Mouse (Mus musculus): ENCODE results near the gene 3110082I17Rik. TPM values are rescaled to one million over a fixed set of nuclear protein-coding genes. Genes with fewer than 3 reads are reported as not detected.
"Not testable (repeated sequence)": the region's sequence is repeated elsewhere in the genome, so short reads cannot be mapped to it uniquely, and the experiment has no call there.

The 3110082I17Rik gene
- polyA plus RNA-seq, 1 experiment from 2014 or later = 19.5 TPM

DNA sequence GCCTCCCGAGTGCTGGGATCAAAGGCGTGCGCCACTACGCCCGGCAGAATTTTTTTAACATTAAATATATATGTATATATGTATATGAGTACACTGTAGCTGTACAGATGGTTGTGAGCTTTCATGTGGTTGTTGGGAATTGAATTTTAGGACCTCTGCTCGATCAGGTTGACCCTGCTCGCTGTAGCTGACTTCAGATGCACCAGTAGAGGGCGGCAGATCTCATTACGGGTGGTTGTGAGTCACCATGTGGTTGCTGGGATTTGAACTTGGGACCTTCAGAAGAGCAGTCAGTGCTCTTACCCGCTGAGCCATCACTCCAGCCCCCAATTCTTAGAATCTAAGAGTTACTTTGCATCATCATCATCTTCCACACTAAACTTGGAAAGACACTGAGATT, 125.9 kb downstream of the 3110082I17Rik start:
- not testable (repeated sequence) for H3K4me2 ChIP-seq (replicated peaks); H3K9me3 ChIP-seq; H3K4me1 ChIP-seq (replicated peaks); H3K9ac ChIP-seq (replicated peaks); H3K27ac ChIP-seq; ATAC-seq; H3K4me3 ChIP-seq (replicated peaks); H3K27me3 ChIP-seq
- H3K36me3 ChIP-seq = peaks cover 48% of the 10 kb centered on the region
- 81% methylated on average over 10 of the region's 10 CpGs for WGBS

DNA sequence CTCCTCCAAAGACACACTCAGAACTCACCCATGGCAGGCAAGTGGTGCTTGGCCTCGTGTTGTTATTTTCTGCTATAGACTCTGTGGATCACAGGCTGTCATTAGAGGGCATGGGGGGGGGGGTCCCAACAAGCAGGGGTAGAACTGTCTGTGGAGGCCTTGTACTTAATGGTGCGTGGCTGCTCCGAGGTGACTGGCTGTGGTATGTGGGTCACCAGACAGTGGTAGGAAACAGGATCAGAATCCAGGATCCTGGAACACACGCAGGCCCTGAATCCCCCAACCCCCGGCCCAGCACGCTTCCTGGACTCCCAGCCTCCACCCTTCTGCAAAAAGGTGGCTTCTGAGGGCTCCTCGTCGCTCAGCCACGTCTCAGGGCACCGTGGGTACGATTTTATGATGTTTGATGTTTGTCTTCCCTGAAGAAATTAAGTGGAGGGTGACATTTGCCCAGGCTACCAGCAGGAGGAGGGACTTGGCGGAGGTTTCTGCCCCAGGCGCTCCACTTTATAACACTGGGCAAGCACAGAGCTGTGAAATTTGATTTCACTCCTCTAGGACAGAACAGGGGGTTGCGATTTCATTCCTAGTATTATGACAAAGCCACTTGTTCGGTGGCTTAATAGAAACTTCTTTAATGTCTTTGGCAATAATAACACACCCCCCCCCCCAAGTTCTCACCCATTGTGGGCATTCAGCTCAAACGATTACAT, 126.9 kb downstream of the 3110082I17Rik start:
- 83% methylated on average over 16 of the region's 16 CpGs for WGBS
- no peak overlapping the region for H3K9ac ChIP-seq (replicated peaks)
- H3K4me2 ChIP-seq (replicated peaks) = no peak overlapping the region
- H3K4me3 ChIP-seq (replicated peaks) = no peak overlapping the region
- no peak for ATAC-seq
- H3K4me1 ChIP-seq (replicated peaks) = no peaks in the 10 kb centered on the region
- peaks cover 10% of the 10 kb centered on the region; the same call in 1 of the 2 replicates for H3K27me3 ChIP-seq
- H3K27ac ChIP-seq = no peak overlapping the region
- peaks cover 39% of the 10 kb centered on the region for H3K36me3 ChIP-seq
- no peaks in the 10 kb centered on the region for H3K9me3 ChIP-seq

DNA sequence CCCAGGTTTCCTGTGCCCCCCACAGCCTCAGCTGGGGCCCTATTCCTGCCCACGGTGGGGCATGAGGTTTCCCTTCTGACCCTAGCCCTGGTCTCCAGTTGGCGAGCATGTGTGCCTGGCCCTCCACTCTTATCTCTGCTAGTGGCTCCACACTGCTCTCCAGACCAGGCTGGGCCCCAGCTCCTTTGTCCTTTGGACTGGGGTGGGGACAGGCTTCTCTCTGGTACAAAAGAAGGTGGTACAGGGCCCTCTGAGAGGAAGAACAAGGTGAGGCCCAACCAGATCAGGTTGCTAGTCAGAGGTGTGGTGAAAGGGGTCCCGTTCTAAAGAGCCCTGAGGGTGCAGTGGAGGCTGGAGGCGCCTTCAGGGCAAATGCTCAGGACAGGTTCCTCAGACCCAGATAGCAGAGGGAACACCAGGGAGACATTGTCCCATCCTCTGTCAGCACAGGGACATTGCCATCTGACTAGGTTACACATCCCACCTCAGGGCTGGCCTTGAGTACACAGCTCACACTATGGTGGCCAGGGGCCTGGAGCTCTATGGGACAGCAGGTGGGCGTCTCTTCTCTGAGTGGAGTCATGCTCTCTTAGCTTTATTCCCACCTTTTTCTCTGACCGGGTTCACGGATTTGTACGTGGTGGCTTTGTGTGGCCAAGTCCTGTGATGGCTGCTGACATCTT, 127.6 kb downstream of the 3110082I17Rik start:
- no peaks in the 10 kb centered on the region for H3K4me1 ChIP-seq (replicated peaks)
- no peaks in the 10 kb centered on the region for H3K9me3 ChIP-seq
- no peak for ATAC-seq
- H3K9ac ChIP-seq (replicated peaks) = no peak overlapping the region
- peaks cover 10% of the 10 kb centered on the region; the same call in 1 of the 2 replicates for H3K27me3 ChIP-seq
- no peak overlapping the region for H3K4me2 ChIP-seq (replicated peaks)
- peak overlapping the region; percentile 1; the same call in 1 of the 2 replicates for H3K27ac ChIP-seq
- H3K36me3 ChIP-seq = peaks cover 31% of the 10 kb centered on the region
- WGBS = 86% methylated on average over 8 of the region's 8 CpGs
- H3K4me3 ChIP-seq (replicated peaks) = no peak overlapping the region

DNA sequence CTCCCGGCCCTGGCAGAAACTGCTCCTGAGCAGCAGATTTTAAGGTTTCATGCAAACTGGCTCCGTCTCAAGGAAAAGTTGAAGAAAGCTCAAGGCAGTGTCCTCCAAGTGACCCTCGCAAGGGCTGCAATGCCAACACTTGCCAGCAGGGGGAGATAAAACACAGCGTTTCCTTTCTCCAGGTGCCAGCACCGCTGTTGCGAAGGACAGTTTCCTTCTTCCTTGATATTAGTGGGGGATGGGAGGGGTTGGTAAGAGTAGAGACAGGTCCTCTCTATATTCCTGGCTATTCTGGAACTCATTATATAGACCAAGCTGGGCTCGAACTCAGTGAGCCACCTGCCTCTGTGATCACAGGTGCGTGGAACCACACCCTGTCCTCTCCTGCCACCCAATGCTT, 128.6 kb downstream of the 3110082I17Rik start:
- 27% methylated on average over 8 of the region's 8 CpGs for WGBS
- ATAC-seq = peak; percentile 24; the same call in 1 of the 2 replicates
- no peaks in the 10 kb centered on the region for H3K9me3 ChIP-seq

DNA sequence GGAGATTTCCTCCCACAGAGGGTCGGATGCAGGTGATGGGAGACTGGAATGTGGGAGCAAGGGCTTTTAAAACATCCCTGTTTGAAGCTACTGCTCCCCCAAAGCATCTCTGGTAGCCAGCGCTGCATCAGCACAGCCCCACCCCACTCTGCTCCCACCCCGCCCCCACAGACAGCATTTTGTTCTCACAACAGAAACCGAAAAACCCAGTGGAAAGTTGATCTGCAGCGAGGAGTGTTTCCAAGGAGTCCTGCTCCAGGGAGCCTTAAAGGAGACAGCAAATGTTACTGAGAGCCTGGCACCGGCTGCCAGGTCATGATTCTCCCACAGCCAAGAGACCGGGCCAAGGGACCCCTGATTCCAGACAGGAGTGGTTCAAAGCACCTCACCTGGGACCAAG, 129.6 kb downstream of the 3110082I17Rik start:
- no peak for ATAC-seq
- peaks cover 28% of the 10 kb centered on the region for H3K27me3 ChIP-seq
- no peaks in the 10 kb centered on the region for H3K9me3 ChIP-seq
- H3K9ac ChIP-seq (replicated peaks) = no peak overlapping the region
- no peak overlapping the region for H3K27ac ChIP-seq
- H3K36me3 ChIP-seq = peaks cover 14% of the 10 kb centered on the region
- no peaks in the 10 kb centered on the region; the same call in 1 of the 2 replicates for H3K4me1 ChIP-seq (replicated peaks)
- WGBS = 77% methylated on average over 7 of the region's 7 CpGs
- no peak overlapping the region for H3K4me3 ChIP-seq (replicated peaks)
- no peak overlapping the region for H3K4me2 ChIP-seq (replicated peaks)

More for the DNA sequence above, 128.6 kb downstream of the 3110082I17Rik start:
- no peak overlapping the region for H3K27ac ChIP-seq
- peaks cover 18% of the 10 kb centered on the region for H3K27me3 ChIP-seq
- H3K4me1 ChIP-seq (replicated peaks) = no peaks in the 10 kb centered on the region
- no peak overlapping the region for H3K4me2 ChIP-seq (replicated peaks)
- peaks cover 23% of the 10 kb centered on the region for H3K36me3 ChIP-seq
- H3K4me3 ChIP-seq (replicated peaks) = no peak overlapping the region
- no peak overlapping the region for H3K9ac ChIP-seq (replicated peaks)

DNA sequence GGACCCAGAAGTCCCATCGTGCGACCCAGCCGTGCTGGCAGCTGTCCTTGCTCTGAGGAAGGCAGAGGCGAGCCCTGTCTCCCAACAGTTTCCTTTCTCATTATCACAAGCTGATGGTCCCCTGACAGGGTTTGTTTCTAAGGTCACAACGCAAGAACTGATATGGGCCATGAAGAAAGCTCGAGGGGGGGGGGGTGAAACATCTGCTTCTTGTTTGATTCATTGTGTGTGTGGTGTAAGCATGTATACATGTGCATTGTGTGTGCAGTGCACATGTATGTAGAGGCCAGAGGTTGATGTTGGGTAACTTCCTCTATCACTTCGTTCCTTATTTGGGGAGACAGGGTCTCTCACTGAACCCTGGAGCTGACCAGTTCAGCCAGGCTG, 132.7 kb downstream of the 3110082I17Rik start:
- H3K9ac ChIP-seq (replicated peaks) = no peak overlapping the region
- H3K4me3 ChIP-seq (replicated peaks) = no peak overlapping the region
- H3K27me3 ChIP-seq = peaks cover 59% of the 10 kb centered on the region
- no peak overlapping the region for H3K27ac ChIP-seq
- no peaks in the 10 kb centered on the region for H3K9me3 ChIP-seq
- ATAC-seq = no peak
- H3K36me3 ChIP-seq = no peaks in the 10 kb centered on the region
- no peak overlapping the region for H3K4me2 ChIP-seq (replicated peaks)
- WGBS = 73% methylated on average over 7 of the region's 7 CpGs
- peaks cover 19% of the 10 kb centered on the region for H3K4me1 ChIP-seq (replicated peaks)

DNA sequence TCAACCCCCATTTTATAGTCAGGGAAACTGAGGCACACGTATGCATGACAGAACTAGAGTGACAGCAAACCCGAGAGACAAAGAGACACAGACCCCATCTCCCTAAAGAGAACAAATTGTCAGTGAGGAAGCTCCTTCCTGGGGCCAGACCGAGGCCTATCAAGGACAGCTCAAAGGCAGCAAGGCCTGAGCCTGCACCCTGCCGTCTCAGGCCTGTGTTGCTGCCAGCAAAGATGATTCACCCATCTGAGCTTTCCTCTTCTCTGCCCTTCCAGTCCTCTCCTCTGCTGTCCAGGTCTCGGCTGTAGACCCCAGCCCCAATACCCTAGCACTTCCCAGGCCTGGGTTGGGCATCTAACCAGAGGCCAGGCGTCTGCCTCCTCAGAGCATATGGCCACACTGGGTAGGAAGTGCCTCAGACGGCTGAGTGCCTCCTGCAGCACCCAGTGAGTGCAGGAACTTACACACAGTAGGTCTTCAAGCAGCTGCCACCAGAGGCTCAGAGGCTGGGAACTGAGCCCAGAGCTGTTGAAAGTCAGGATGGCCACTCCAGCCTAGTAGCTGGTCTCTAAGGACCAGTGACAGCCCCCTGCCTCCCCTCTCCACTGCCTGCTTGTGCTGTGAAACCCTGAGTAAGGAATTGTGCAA, 133.2 kb downstream of the 3110082I17Rik start:
- H3K4me1 ChIP-seq (replicated peaks) = peaks cover 19% of the 10 kb centered on the region
- H3K36me3 ChIP-seq = no peaks in the 10 kb centered on the region
- H3K4me3 ChIP-seq (replicated peaks) = no peak overlapping the region
- H3K4me2 ChIP-seq (replicated peaks) = no peak overlapping the region
- no peak overlapping the region for H3K27ac ChIP-seq
- no peak overlapping the region for H3K9ac ChIP-seq (replicated peaks)
- H3K27me3 ChIP-seq = peaks cover 61% of the 10 kb centered on the region
- ATAC-seq = no peak
- no peaks in the 10 kb centered on the region for H3K9me3 ChIP-seq
- WGBS = 79% methylated on average over 7 of the region's 7 CpGs

DNA sequence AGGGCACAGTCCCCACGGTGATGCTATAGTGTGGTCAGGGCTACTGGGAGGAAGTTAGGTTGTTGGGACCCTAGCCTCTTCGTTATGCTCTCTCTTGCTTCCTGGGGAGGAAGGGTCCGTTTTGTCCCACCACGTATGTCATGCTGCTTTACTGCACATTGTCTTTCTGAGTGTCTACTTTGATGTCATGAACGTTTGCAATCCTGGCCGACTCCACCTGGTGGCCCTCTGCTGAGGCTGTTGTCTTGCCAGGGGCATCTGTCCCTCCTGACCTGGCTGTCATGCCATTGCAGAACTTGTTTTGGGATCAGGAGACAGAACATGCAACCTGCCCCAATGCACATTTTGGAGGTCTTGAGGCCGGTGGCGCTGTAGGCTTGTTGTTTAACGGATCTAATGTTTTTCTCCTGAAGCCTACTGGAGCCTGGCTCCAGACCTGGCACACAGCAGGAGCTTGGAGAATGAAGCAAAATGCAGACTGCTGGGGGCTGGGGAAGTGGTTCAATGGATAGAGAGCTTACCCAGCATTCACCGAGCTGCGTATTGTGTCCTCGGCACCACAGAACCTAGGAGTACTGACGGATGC, 134.1 kb downstream of the 3110082I17Rik start:
- Histone ChIP-seq H3K36me3 (no peaks in the 10 kb centered on the region), H3K27ac (no peak overlapping the region), H3K27me3 (peaks cover 59% of the 10 kb centered on the region), H3K4me1 (replicated peaks) (peaks cover 19% of the 10 kb centered on the region), H3K4me2 (replicated peaks) (no peak overlapping the region), H3K9ac (replicated peaks) (no peak overlapping the region), H3K4me3 (replicated peaks) (no peak overlapping the region), H3K9me3 (no peaks in the 10 kb centered on the region)
- no peak for ATAC-seq
- WGBS = 66% methylated on average over 13 of the region's 13 CpGs

DNA sequence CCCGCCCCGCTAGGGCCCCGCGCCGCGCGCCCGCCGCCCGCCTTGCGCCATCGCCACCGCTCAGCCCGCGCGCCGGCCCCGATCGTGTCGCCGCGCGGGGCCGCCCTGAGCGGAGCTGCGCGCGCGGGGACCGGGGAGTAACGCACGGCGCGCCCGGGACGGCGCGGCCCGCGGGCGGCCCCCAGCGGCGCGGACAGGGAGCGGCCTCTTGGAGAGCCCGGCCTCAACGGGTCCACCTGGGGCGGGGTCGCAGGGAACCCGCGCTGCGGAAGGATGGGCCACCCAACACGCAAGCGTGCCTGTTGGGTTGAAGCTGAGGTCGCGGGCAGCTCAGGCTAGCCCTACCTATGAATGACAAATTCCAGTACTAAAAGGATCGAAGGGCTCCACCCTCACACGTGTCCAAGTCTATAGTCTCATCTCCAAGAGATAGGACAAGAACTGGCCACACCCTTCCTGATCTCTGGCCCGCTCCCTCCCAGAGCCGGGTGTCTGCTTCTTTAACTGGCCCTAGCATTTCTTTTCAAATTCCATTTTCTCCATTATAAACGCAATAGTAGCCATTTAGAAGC, 134.8 kb downstream of the 3110082I17Rik start, which contains the start of gene Adap1:
Adap1 (minus strand) TSS at position 228 of the 572 bp plus-strand sequence.
- ATAC-seq = peak; percentile 90
- Histone ChIP-seq H3K27ac (peak within 1 kb of the TSS; percentile 39), H3K4me2 (replicated peaks) (peak within 1 kb of the TSS; percentile 91), H3K9me3 (no peaks in the 10 kb centered on the region), H3K9ac (replicated peaks) (peak within 1 kb of the TSS; percentile 82), H3K27me3 (peaks cover 54% of the 10 kb centered on the region), H3K36me3 (no peaks in the 10 kb centered on the region), H3K4me3 (replicated peaks) (peak within 1 kb of the TSS; percentile 67), H3K4me1 (replicated peaks) (peaks cover 19% of the 10 kb centered on the region)
- WGBS = 3% methylated on average over 57 of the region's 61 CpGs

DNA sequence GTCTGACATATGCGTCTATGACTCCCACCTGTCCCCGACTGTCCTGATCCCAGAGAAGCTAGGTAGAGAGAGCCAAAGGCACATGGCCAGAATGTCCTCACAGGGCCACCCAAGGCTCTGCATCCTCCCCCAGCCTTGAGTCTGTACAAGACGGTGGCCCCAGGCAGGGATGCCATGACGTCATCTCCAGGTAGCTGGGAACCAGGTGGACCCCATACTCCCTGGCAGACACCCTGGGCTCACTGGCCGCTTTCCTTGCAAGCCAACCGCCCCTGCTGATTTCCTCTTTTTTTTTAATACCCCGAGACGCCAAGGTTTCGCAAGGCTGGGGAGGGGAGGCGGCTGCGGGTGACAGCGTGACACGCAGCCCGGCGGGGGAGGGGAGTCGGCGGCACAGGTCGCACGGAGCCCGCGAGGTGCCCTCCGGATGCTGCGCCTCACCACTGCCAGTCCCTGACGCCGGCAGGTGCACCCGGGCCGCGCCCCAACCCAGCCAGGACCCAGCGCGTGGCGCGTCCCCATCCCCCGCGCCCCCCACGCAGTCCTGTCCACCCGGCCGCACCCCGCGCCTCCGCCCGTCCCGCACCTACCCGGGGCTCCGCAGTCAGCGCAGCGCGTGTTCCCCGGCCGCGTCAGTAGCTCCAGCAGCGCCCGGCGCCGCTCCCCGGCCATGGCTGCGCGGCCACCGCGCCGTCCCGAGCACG, 135.5 kb downstream of the 3110082I17Rik start:
- H3K4me1 ChIP-seq (replicated peaks) = peaks cover 19% of the 10 kb centered on the region
- peak overlapping the region; percentile 82 for H3K9ac ChIP-seq (replicated peaks)
- H3K9me3 ChIP-seq = no peaks in the 10 kb centered on the region
- peak; percentile 75 for ATAC-seq
- 2% methylated on average over 62 of the region's 62 CpGs for WGBS
- H3K36me3 ChIP-seq = no peaks in the 10 kb centered on the region
- peaks cover 54% of the 10 kb centered on the region for H3K27me3 ChIP-seq
- H3K4me2 ChIP-seq (replicated peaks) = peak overlapping the region; percentile 91
- peak overlapping the region; percentile 39 for H3K27ac ChIP-seq
- peak overlapping the region; percentile 67 for H3K4me3 ChIP-seq (replicated peaks)

DNA sequence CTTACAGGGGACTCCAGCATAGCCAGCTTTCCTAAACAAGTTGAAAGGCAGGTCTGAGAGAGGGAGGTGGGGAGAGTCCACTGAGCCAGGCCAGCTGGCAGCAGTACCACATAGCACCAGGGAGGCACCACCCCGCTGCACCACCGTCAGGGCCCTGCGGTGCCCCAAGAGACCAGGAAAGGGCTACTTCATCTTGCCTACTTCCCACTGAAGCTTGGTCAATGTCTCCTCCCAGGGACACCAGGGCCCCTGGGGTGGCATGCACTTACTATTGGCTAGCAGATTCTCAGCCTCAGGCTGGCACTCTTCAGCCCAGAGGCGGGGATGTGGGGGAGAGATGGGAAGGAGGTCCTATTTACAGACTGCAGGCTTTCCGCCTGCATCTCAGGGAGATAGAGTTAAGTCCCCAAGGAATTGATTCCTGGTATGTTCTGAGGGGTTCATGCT, 136.3 kb downstream of the 3110082I17Rik start:
- peak overlapping the region; percentile 82; the same call in 1 of the 2 replicates for H3K9ac ChIP-seq (replicated peaks)
- no peak overlapping the region for H3K27ac ChIP-seq
- no peak; the same call in 1 of the 2 replicates for ATAC-seq
- WGBS = 58% methylated on average over 5 of the region's 5 CpGs
- H3K4me2 ChIP-seq (replicated peaks) = peak overlapping the region; percentile 91
- peaks cover 51% of the 10 kb centered on the region for H3K27me3 ChIP-seq
- peaks cover 19% of the 10 kb centered on the region for H3K4me1 ChIP-seq (replicated peaks)
- no peaks in the 10 kb centered on the region for H3K9me3 ChIP-seq
- no peaks in the 10 kb centered on the region for H3K36me3 ChIP-seq
- peak overlapping the region; percentile 67 for H3K4me3 ChIP-seq (replicated peaks)
